Mouse (Mus musculus) lung, adult 2 months (tissue): ENCODE measurements at regions not wholly inside any gene's neighbourhood (a gene's known extent, or its start where the extent isn't known, plus 50 kb on each side); places are given as distances from the start of the nearest gene placed in this dataset.

Experiments
- DNase-seq: peaks from one replicate; pipeline ENCODE4 v3.0.0; 2022
- H3K4me1 ChIP-seq: fragments of 200-500 bp; 2 replicates; pipeline ENCODE4 v1.6.1; 2011; ENCODE audit warnings: low read length; ENCODE audit not compliant: control insufficient read depth, insufficient read depth
- H3K4me3 ChIP-seq: fragments of 200-500 bp; replicated peaks from 2 replicates; pipeline ENCODE3; 2011; ENCODE audit warnings: low read depth, mild to moderate bottlenecking, control low read depth, low read length; ENCODE audit errors: extremely low read depth
- CTCF ChIP-seq: fragments of 200-500 bp; IDR thresholded peaks from 2 replicates; pipeline ENCODE4 v1.5.1; 2011; ENCODE audit warnings: mild to moderate bottlenecking, low read length, control low read depth; ENCODE audit not compliant: insufficient read depth
- POLR2A ChIP-seq: fragments of 200-500 bp; IDR thresholded peaks from 2 replicates; pipeline ENCODE4 v1.6.1; 2011; ENCODE audit warnings: low read depth, mild to moderate bottlenecking, control low read depth, low read length, borderline replicate concordance; ENCODE audit errors: extremely low read depth
- WGBS: fragments of 180-500 bp; shearing (Covaris S2); methylation state at CpG from one replicate; pipeline ENCODE4 v1.1.7; 2018; 5-methylcytosine and 5-hydroxymethylcytosine counted together

- peaks cover 2% of the 10 kb centered on the region for H3K4me1 ChIP-seq
- H3K4me3 ChIP-seq: no peak overlapping the region
- no peak for DNase-seq
- no peak for TF ChIP-seq POLR2A
- no peak for TF ChIP-seq CTCF
- WGBS: 34% methylated on average over 5 of the region's 5 CpGs
Observed at GRCm38 (mm10) chr8:9095980-9096379, 405.7 kb upstream of the Arglu1 start.

- Histone ChIP-seq H3K4me3 (no peak overlapping the region), H3K4me1 (peaks cover 2% of the 10 kb centered on the region)
- TF ChIP-seq POLR2A: no peak
- no peak for DNase-seq
- WGBS: 55% methylated on average over 9 of the region's 9 CpGs
Observed at GRCm38 (mm10) chr8:9094002-9094401, 403.7 kb upstream of the Arglu1 start.

GRCm38 (mm10) chr8:9093356-9093755, 403.0 kb upstream of the Arglu1 start:
- no peak for TF ChIP-seq CTCF
- no peak for TF ChIP-seq POLR2A
- Histone ChIP-seq H3K4me3 (no peak overlapping the region), H3K4me1 (peaks cover 2% of the 10 kb centered on the region)
- no peak for DNase-seq
- 36% methylated on average over 4 of the region's 4 CpGs for WGBS

GRCm38 (mm10) chr8:9072724-9073123, 382.4 kb upstream of the Arglu1 start:
- H3K4me3 ChIP-seq: no peak overlapping the region
- no peak for TF ChIP-seq CTCF
- TF ChIP-seq POLR2A: no peak
- peaks cover 3% of the 10 kb centered on the region for H3K4me1 ChIP-seq
- WGBS: 87% methylated on average over 4 of the region's 4 CpGs
- DNase-seq: no peak

GRCm38 (mm10) chr8:9072286-9072685, 382.0 kb upstream of the Arglu1 start:
- 70% methylated on average over 11 of the region's 11 CpGs for WGBS
- no peak overlapping the region for H3K4me3 ChIP-seq
- peaks cover 3% of the 10 kb centered on the region for H3K4me1 ChIP-seq
- no peak for DNase-seq
- TF ChIP-seq POLR2A: no peak
- TF ChIP-seq CTCF: no peak

GRCm38 (mm10) chr8:9070953-9071352, 380.6 kb upstream of the Arglu1 start:
- 60% methylated on average over 6 of the region's 6 CpGs for WGBS
- no peak for DNase-seq
- Histone ChIP-seq H3K4me1 (peaks cover 3% of the 10 kb centered on the region), H3K4me3 (no peak overlapping the region)
- TF ChIP-seq CTCF (no peak), POLR2A (no peak)

- no peak overlapping the region for H3K4me3 ChIP-seq
- TF ChIP-seq POLR2A (no peak), CTCF (no peak)
- H3K4me1 ChIP-seq: peaks cover 3% of the 10 kb centered on the region
- 42% methylated on average over 7 of the region's 7 CpGs for WGBS
- DNase-seq: no peak
Observed at GRCm38 (mm10) chr8:9069845-9070244, 379.5 kb upstream of the Arglu1 start.

- TF ChIP-seq CTCF: no peak
- H3K4me3 ChIP-seq: no peak overlapping the region
- no peak for DNase-seq
- H3K4me1 ChIP-seq: peaks cover 3% of the 10 kb centered on the region
- WGBS: 46% methylated on average over 1 of the region's 1 CpGs
Observed at GRCm38 (mm10) chr8:9067731-9068130, 377.4 kb upstream of the Arglu1 start.

- WGBS: 94% methylated on average over 6 of the region's 6 CpGs
- no peak for TF ChIP-seq POLR2A
- TF ChIP-seq CTCF: no peak
- Histone ChIP-seq H3K4me3 (no peak overlapping the region), H3K4me1 (peaks cover 3% of the 10 kb centered on the region; the same call in 1 of the 2 replicates)
- DNase-seq: no peak
Observed at GRCm38 (mm10) chr8:9060166-9060565, 369.8 kb upstream of the Arglu1 start.

- WGBS: 47% methylated on average over 6 of the region's 6 CpGs
- H3K4me1 ChIP-seq: peaks cover 3% of the 10 kb centered on the region; the same call in 1 of the 2 replicates
- peak; percentile 13 for DNase-seq
- TF ChIP-seq CTCF (no peak), POLR2A (no peak)
- no peak overlapping the region for H3K4me3 ChIP-seq
Observed at GRCm38 (mm10) chr8:9055416-9055819, 365.1 kb upstream of the Arglu1 start.
